Mouse (Mus musculus) granulocyte monocyte progenitor cell, adult 5-6 weeks (primary cell): Measurements from ENCODE around the gene Ly6c2. TPM values are rescaled to one million over a fixed set of nuclear protein-coding genes. Genes with fewer than 3 reads are reported as not detected.

Experiments
- total RNA-seq, 2 experiments: library from RNA; stranded (forward) in 1 of 2; stranded (reverse) in 1 of 2; fragments of 200-712, 200-1000 nt in 1 of 2; fragments of >200 nt in 1 of 2; fragmentation: Nextera tagmentation in 1 of 2; gene quantifications; 2 replicates each; pipeline ENCODE4 v1.2.3; 2014 to 2017

Ly6c2 gene
- total RNA-seq, 2 experiments from 2014 or later = 1,953 to 4,250 TPM

Other genes starting within 250 kb of the Ly6c2 start
- gene 2010109I03Rik, start 214.9 kb downstream of the Ly6c2 start, total RNA-seq (2014; fragmentation: Nextera tagmentation) = not detected in 2 replicates
- gene 2010109I03Rik, start 214.9 kb downstream of the Ly6c2 start, total RNA-seq (2017) = not detected in 2 replicates
- gene Ly6i, start 128.5 kb downstream of the Ly6c2 start, total RNA-seq (2014; fragmentation: Nextera tagmentation) = 2.6 TPM in 1 of 2 replicates, not detected in the other
- 1.7 and 1.8 TPM in 2 replicates for gene Ly6i, start 128.5 kb downstream of the Ly6c2 start, total RNA-seq (2017)
- gene Ly6a, start 113.9 kb downstream of the Ly6c2 start, total RNA-seq (2014; fragmentation: Nextera tagmentation) = not detected in 2 replicates
- not detected in 2 replicates for gene Ly6a, start 113.9 kb downstream of the Ly6c2 start, total RNA-seq (2017)
- gene Ly6c1, start 63.1 kb downstream of the Ly6c2 start, total RNA-seq (2014; fragmentation: Nextera tagmentation) = 0.71 and 3.4 TPM in 2 replicates
- 2.7 and 3.7 TPM in 2 replicates for gene Ly6c1, start 63.1 kb downstream of the Ly6c2 start, total RNA-seq (2017)
- gene Ly6g, start 43.3 kb upstream of the Ly6c2 start, total RNA-seq (2014; fragmentation: Nextera tagmentation) = 2.7 TPM in 1 of 2 replicates, not detected in the other
- gene Ly6g, start 43.3 kb upstream of the Ly6c2 start, total RNA-seq (2017) = 3.2 and 4.9 TPM in 2 replicates
- gene BC025446, start 104.4 kb upstream of the Ly6c2 start, total RNA-seq (2014; fragmentation: Nextera tagmentation) = not detected in 2 replicates
- not detected in 2 replicates for gene BC025446, start 104.4 kb upstream of the Ly6c2 start, total RNA-seq (2017)
- not detected in 2 replicates for gene Ly6f, start 156.5 kb upstream of the Ly6c2 start, total RNA-seq (2014; fragmentation: Nextera tagmentation)
- not detected in 2 replicates for gene Ly6f, start 156.5 kb upstream of the Ly6c2 start, total RNA-seq (2017)